Mouse (Mus musculus) gastrocnemius, adult 18-20 months (tissue): Measurements from ENCODE around the gene Egfl8. TPM values are rescaled to one million over a fixed set of nuclear protein-coding genes. Genes with fewer than 3 reads are reported as not detected.

ENCODE experiments used
- DNase-seq: peaks from one replicate; pipeline ENCODE4 v3.0.0; 2021; ENCODE audit warnings: low spot score
- total RNA-seq, 2 experiments: library from RNA; stranded (reverse); gene quantifications; 2 replicates each; pipeline ENCODE4 v1.2.3; 2021

Gene Egfl8
- total RNA-seq, 2 experiments from 2014 or later, result 1.6 to 3.3 TPM

- DNase-seq, result no peak
Observed at GRCm38 (mm10) chr17:34649106-34649864, 33.5 kb upstream of the Egfl8 start.

DNA sequence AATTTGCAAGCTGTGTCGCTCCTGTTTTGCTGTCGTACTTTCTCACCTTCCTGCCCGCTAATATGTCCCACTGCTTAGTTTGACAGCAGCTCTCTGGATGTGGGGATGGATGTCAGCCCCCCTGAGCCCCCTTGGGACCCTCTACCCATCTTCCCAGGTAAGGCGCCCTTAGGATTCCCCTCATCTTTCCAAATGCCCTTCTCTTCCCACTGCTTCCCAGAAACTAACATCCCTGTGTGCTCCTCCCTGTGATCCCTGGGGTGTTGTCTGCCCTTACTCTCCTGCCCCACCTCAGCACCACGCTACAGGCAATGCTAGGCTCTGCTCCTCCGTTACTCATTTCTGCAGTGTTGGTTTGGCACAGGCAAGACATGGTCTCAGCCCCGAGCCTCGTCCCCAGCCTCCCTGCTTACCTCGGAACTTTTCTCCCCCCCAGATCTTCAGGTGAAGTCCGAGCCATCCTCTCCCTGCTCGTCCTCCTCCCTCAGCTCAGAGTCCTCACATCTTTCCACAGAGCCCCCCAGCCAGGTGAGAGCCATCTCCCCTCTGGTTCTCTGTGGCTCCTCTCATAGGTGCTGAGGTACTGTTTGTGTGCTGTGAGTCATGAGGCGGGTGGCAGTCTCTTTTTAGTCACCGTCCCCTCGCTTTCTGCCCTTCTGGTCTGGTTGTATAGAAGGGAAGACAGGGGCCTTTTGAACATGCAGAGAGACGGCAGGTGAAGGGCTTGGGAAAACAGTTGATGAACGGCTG, 32.5 kb upstream of the Egfl8 start:
- DNase-seq, result no peak

GRCm38 (mm10) chr17:34646906-34647787, 31.4 kb upstream of the Egfl8 start, which contains the start of gene Atf6b:
Gene Atf6b, plus strand, starts transcription at chr17:34647146.
- DNase-seq, result peak; percentile 97

DNA sequence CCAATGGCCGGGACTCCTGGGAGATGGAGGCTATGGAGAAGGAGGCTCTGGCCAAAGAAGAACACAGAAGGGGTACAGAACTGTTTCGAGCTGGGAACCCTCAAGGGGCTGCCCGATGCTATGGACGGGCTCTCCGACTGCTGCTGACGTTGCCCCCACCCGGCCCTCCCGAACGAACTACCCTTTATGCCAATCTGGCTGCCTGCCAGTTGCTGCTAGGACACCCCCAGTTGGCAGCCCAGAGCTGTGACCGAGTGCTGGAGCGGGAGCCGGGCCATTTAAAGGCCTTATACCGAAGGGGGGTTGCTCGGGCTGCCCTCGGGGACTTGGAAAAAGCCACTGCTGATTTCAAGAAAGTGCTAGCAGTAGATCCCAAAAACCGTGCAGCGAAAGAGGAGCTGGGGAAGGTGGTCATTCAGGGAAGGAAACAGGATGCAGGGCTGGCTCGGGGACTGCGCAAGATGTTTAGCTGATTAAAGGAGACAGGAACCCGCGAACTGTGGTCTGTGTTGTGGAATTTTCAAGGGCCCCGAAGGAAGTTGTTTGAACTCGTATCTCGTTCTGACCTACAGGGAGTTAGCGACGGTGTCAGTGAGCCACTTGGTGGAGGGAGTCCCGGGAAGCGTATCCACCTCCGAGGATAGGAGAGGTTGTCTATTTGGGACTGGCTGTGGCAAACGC, 30.2 kb upstream of the Egfl8 start:
- no peak for DNase-seq

DNA sequence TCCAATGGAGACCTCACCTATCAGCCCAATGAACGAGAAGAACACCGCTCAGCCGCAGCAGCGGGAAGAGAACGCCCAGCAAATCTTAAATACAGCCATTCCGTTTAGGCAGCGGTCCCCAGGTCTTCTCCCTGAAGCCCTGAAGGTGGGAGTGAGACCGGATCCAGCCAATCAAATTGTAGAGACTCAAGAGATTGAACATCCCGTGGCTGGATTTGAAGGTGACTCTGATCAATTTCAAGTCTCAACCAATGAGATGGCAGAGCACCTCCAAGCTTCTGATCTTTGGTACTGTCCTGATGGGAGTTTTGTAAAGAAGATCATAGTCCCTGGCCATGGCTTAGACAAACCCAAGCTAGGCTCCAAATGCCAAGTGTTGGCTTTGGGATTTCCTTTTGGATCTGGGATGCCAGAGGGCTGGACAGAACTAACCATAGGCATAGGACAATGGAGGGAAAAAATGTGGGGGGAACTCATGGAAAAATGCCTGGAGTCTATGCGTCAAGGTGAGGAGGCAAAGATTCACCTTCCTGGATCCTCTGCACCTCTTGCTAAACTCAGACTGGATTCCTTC, 29.6 kb upstream of the Egfl8 start:
- DNase-seq, result no peak

DNA sequence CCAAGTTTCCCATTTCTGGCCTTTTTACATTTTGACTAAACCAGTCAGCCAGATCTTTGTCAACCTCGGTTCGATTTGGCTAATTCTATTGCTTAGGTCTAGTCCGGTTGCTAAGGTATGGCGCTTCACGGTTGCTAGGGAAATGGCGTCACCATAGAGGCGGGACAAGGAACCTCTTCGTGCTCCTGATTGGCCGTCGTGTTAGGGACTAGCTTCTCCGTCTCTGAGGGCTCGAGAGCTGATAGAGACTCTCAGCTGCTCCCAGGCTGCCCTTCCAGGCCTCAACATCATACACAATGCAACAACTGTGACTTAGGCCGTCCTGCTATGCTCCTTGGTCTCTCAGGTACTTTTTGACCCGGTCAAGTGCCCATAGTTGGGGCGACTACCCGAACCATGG, 28.8 kb upstream of the Egfl8 start, which contains the start of gene Fkbpl:
Gene Fkbpl, plus strand, starts transcription at position 157 of the 400 bp plus-strand sequence.
- peak; percentile 99 for DNase-seq

DNA sequence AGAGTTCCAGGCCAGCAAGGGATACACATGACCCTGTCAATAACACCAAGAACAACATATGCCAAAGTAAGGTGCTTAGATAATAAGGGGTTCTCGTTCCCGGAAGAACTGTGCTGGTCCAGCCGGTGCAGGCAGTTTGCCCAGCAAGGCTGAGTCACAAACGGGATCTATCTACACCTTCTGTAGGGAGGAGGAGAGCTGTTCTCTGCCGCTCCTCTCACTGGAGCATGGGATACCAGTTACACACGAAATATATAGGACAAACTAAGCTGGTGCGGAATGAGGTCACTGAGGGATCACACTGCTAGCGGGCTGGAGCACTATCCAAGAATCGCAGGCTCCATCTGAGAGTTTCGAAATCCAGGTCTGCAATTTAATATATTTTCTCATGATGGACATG, 28.2 kb upstream of the Egfl8 start:
- DNase-seq, result no peak

- no peak for DNase-seq
Observed at GRCm38 (mm10) chr17:34643379-34643778, 27.6 kb upstream of the Egfl8 start.

- DNase-seq, result no peak
Observed at GRCm38 (mm10) chr17:34641945-34642344, 26.2 kb upstream of the Egfl8 start.

GRCm38 (mm10) chr17:34640778-34641601, 25.2 kb upstream of the Egfl8 start:
- no peak for DNase-seq

DNA sequence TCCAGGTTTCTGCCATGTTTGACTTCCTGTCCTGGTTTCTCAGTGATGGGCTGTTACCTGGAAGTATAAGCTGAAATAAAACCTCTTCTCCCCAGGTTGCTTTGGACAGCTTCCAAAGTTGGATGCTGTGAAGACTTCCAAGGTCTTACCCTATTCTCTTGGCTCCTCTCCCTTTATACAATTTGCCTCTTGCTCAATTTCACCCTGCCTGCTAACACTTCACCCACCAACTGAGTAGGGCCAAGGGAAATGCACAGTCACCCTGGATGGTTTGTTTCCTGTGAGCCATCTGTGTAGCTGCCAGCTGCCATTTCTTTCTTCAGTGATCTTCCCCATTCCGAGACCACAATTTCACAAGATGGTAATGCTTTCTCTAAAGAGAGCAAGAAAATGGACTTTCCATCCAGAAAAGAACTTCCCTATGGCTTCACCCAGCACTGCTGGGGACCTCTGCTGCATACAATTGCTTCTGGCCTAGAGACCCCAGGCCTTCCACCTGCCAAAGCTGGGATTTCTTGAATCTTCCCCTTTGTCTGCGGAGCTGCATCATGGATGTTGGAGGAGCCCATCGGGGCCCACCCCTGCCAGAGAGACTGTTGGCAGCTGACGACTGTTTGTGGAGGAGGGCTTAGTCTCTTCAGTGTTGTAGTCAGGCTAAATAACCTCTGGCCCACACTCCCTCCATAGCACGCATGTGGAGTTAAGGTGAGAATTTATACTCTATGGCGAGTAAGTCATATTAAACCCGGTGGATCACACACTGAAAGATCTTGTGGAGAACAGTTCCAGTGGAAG, 23.9 kb upstream of the Egfl8 start:
- no peak for DNase-seq

- no peak for DNase-seq
Observed at GRCm38 (mm10) chr17:34637459-34637858, 21.7 kb upstream of the Egfl8 start.

- DNase-seq, result no peak
Observed at GRCm38 (mm10) chr17:34635671-34636070, 19.9 kb upstream of the Egfl8 start.

- peak; percentile 81 for DNase-seq
Observed at GRCm38 (mm10) chr17:34632261-34632691, 16.5 kb upstream of the Egfl8 start.

- no peak for DNase-seq
Observed at GRCm38 (mm10) chr17:34631647-34632046, 15.9 kb upstream of the Egfl8 start.

DNA sequence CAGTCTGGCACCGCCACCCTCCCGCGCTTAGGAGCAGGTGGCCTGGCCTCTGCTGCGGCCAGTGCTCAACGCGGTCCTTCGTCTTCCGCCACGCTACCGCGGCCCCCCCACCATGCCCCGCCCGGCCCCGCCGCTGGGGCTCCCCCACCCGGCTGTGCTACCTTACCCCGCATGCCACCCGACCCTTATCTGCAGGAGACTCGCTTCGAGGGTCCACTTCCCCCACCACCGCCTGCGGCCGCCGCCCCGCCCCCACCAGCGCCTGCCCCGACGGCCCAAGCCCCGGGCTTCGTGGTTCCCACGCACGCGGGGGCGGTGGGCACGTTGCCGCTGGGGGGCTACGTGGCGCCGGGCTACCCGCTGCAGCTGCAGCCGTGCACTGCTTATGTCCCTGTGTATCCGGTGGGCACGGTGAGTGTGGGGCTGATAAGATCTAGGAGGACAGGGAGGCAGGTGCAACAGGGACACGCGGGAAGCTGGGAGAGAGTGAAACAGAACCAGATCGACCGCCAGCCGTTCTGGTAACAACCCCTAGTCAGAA, 15.1 kb upstream of the Egfl8 start:
- DNase-seq, result no peak

DNA sequence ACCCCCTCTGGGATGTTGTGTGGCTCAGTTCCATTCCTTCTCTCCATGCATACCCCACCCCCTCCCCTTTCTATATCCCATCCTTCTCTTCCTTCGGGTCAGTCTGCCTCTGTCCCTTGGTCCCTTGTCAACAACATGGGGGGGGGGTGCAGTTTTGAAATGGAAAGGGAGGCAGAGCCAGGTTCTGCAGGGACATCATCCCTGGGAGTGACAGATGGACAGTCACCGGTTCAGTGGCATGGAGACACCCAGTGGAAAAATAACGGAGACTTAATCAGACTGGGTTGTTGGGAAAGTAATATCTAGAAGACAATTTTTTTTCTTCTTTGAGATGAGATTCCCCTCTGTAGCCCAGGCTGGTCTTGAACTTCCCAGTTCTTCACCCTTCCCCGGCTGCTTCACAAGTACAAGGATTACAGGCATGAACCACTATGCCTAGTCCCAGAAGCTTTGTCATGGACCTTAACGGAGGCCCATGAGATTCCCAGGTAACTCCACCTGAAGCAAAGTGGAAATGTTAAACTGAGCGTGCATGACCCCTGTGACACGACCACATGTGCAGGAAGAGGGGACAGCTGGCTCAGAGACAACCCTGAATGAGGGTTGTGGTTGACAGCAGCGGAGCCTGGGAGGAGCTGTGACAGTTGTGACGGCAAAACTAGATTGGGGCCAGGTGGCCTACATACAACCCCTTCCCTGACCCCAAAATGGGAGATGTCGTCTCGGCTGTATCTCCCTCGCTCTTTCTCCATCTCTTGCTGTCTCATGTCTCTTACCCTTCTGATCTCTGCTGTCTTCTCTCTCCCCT, 14.2 kb upstream of the Egfl8 start:
- no peak for DNase-seq

DNA sequence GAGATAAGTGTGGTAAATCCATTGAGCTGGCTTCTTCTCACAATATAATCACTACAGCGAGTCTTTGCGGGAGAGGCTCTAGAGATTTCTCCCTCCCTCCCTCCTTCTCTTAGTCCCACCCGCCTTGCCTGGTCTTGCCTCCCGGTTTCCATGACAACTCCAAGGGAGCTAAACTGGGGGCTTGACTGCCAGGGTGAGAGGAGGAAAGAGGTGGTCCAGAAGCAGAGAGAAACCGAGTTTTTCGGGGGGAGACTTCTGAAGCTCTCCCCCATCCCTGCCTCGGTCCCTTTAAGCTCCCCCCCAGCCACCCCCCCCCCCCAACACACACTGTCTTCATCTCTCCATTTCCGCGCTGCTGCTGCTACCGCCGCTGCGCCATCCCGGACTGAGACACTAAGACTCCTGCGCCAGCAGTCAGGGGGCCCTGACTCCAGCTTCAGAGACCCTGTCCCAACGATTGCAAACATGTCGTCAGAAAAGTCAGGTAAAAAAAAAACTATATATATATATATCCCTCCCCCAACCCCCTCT, 13.5 kb upstream of the Egfl8 start, which contains the start of gene Prrt1:
Gene Prrt1, plus strand, starts transcription at position 313 of the 531 bp plus-strand sequence.
- no peak for DNase-seq
